In the genomic region with DNA sequence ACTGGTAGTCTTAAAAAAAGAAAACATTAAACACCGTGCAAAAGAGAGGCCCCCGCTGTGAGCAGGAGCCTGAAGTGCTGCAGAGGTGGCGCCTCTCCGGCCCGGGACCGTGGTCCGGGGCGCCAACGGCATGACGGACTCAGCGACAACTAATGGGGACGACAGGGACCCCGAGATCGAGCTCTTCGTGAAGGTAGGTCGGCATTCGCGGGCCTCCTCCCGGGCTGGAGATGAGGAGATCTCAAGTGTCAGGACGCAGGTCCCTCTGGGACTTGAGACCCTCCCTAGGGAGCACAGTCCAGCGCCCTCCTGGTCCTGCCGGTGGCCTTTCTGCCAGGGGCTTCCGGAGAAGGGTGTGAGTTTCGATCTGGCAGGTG, we compare ENCODE assay signal across 8 mouse cellular contexts. TPM values are rescaled to one million over a fixed set of nuclear protein-coding genes. Genes with fewer than 3 reads are reported as not detected.
DNase-seq lines count a peak whose midpoint lies in the region; ATAC-seq and TF ChIP-seq lines count a peak whose summit lies in the region.

No protein-coding gene starts in this region.

- no peaks in the 10 kb centered on the region for H3K36me3 ChIP-seq in lung, embryonic 15.5 days
- H3K36me3 ChIP-seq in embryonic facial prominence, embryonic 11.5 days (replicated peaks; ENCODE audit: control insufficient read depth, insufficient read depth, low read depth, low read length): no peaks in the 10 kb centered on the region
- no peaks in the 10 kb centered on the region for H3K36me3 ChIP-seq in heart, postnatal 0 days (replicated peaks; ENCODE audit: control insufficient read depth, insufficient read depth, low read length)
- H3K36me3 ChIP-seq in limb, embryonic 14.5 days (ENCODE audit: control insufficient read depth, insufficient read depth, low read length): no peaks in the 10 kb centered on the region

- H3K27me3 ChIP-seq in lung, embryonic 15.5 days: peaks cover 23% of the 10 kb centered on the region
- H3K27me3 ChIP-seq in embryonic facial prominence, embryonic 11.5 days (ENCODE audit: control insufficient read depth, insufficient read depth, low read length): no peaks in the 10 kb centered on the region; the same call in 1 of the 2 replicates
- H3K27me3 ChIP-seq in heart, postnatal 0 days (ENCODE audit: control insufficient read depth, insufficient read depth, low read length): no peaks in the 10 kb centered on the region
- peaks cover 9% of the 10 kb centered on the region; the same call in 1 of the 2 replicates for H3K27me3 ChIP-seq in limb, embryonic 14.5 days (ENCODE audit: control insufficient read depth, insufficient read depth, low read length)

- intact Hi-C loops in left cerebral cortex, postnatal 36 days (cut with DNase I): no loop called here

- no peak for TF ChIP-seq POLR2A in limb, embryonic 14.5 days (IDR thresholded peaks at IDR 0.05; ENCODE audit: borderline replicate concordance, extremely low read depth, insufficient read depth, insufficient read length)

- no peak for DNase-seq in lung, postnatal 14 days
- peak; percentile 3 for DNase-seq in embryonic facial prominence, embryonic 11.5 days (ENCODE audit: low spot score)
- DNase-seq in heart, postnatal 0 days (ENCODE audit: low spot score): no peak
- DNase-seq in limb, embryonic 14.5 days (ENCODE audit: low spot score): peak; percentile 22
- DNase-seq in natural killer cell, adult 2 months (ENCODE audit: low spot score in 2 of 2): peak; percentile 7 to 10
- DNase-seq in left cerebral cortex, postnatal 36 days (ENCODE audit: low spot score in 2 of 2): no peak
- DNase-seq in urinary bladder, postnatal 14 days (ENCODE audit: low spot score): no peak

- peak overlapping the region; percentile 26; the same call in 1 of the 2 replicates for H3K27ac ChIP-seq in lung, embryonic 15.5 days
- H3K27ac ChIP-seq in embryonic facial prominence, embryonic 11.5 days (replicated peaks; ENCODE audit: low read depth, low read length): no peak overlapping the region
- peak overlapping the region; percentile 95 for H3K27ac ChIP-seq in heart, postnatal 0 days (ENCODE audit: low read depth)
- no peak overlapping the region for H3K27ac ChIP-seq in limb, embryonic 14.5 days (replicated peaks; ENCODE audit: low read depth, low read length)

- peak overlapping the region; percentile 48 for H3K4me3 ChIP-seq in lung, embryonic 15.5 days
- H3K4me3 ChIP-seq in embryonic facial prominence, embryonic 11.5 days (ENCODE audit: low read depth, low read length): peak overlapping the region; percentile 37
- peak overlapping the region; percentile 92 for H3K4me3 ChIP-seq in heart, postnatal 0 days (ENCODE audit: low read depth, low read length)
- peak overlapping the region; percentile 42 for H3K4me3 ChIP-seq in limb, embryonic 14.5 days (replicated peaks; ENCODE audit: low read length)

- 0 out of 2 replicates have a peak, but pooled peaks cover 8% of the 10 kb centered on the region for H3K4me1 ChIP-seq in lung, embryonic 15.5 days
- peaks cover 4% of the 10 kb centered on the region; the same call in 1 of the 2 replicates for H3K4me1 ChIP-seq in embryonic facial prominence, embryonic 11.5 days (ENCODE audit: control insufficient read depth, insufficient read depth, low read length)
- H3K4me1 ChIP-seq in heart, postnatal 0 days (ENCODE audit: control insufficient read depth, insufficient read depth): peaks cover 35% of the 10 kb centered on the region
- H3K4me1 ChIP-seq in limb, embryonic 14.5 days (ENCODE audit: control insufficient read depth, insufficient read depth, low read length): peaks cover 9% of the 10 kb centered on the region

- no peak; the same call in 1 of the 2 replicates for TF ChIP-seq EP300 in heart, postnatal 0 days (IDR thresholded peaks at IDR 0.05; ENCODE audit: low read depth)

- H3K9ac ChIP-seq in lung, embryonic 15.5 days: peak overlapping the region; percentile 51
- H3K9ac ChIP-seq in embryonic facial prominence, embryonic 11.5 days (replicated peaks; ENCODE audit: low read length): peak overlapping the region; percentile 29; the same call in 1 of the 2 replicates
- H3K9ac ChIP-seq in heart, postnatal 0 days (replicated peaks; ENCODE audit: low read depth, low read length): peak overlapping the region; percentile 92
- H3K9ac ChIP-seq in limb, embryonic 14.5 days (ENCODE audit: low read depth, low read length, severe bottlenecking): peak overlapping the region; percentile 51; the same call in 1 of the 2 replicates

- H3K9me3 ChIP-seq in lung, embryonic 15.5 days: no peaks in the 10 kb centered on the region
- H3K9me3 ChIP-seq in embryonic facial prominence, embryonic 11.5 days (replicated peaks; ENCODE audit: control insufficient read depth, low read length): no peaks in the 10 kb centered on the region
- H3K9me3 ChIP-seq in heart, postnatal 0 days (replicated peaks; ENCODE audit: control insufficient read depth, low read length): 0 out of 2 replicates have a peak, but pooled peaks cover 4% of the 10 kb centered on the region
- no peaks in the 10 kb centered on the region for H3K9me3 ChIP-seq in limb, embryonic 14.5 days (ENCODE audit: control insufficient read depth, low read length)

- H3K4me2 ChIP-seq in lung, embryonic 15.5 days: peak overlapping the region; percentile 78
- peak overlapping the region; percentile 78 for H3K4me2 ChIP-seq in embryonic facial prominence, embryonic 11.5 days (ENCODE audit: low read depth, low read length)
- peak overlapping the region; percentile 71 for H3K4me2 ChIP-seq in heart, postnatal 0 days (ENCODE audit: low read depth, low read length)
- peak overlapping the region; percentile 90 for H3K4me2 ChIP-seq in limb, embryonic 14.5 days (replicated peaks; ENCODE audit: low read depth, low read length, severe bottlenecking)

- 0 out of 2 replicates have a peak, but pooled peaks have one; percentile 5 for ATAC-seq in lung, embryonic 15.5 days (ENCODE audit: borderline replicate concordance, extremely low read depth, low FRiP score, low TSS enrichment)
- 0 out of 2 replicates have a peak, but pooled peaks have one; percentile 31 for ATAC-seq in embryonic facial prominence, embryonic 11.5 days (replicated peaks; ENCODE audit: insufficient number of reproducible peaks, low FRiP score, low TSS enrichment, low read depth)
- peak; percentile 33 for ATAC-seq in heart, postnatal 0 days (ENCODE audit: insufficient read depth, low read depth)
- no peak for ATAC-seq in limb, embryonic 14.5 days (ENCODE audit: low FRiP score, low read depth)

- WGBS in lung, embryonic 15.5 days: 4% methylated on average over 24 of the region's 24 CpGs
- under 1% methylated on average over 24 of the region's 24 CpGs for whole genome bisulfite sequencing in embryonic facial prominence, embryonic 11.5 days
- WGBS in heart, postnatal 0 days: under 1% methylated on average over 24 of the region's 24 CpGs
- 0% methylated on average over 22 of the region's 24 CpGs for WGBS in limb, embryonic 14.5 days

- no peak for TF ChIP-seq CTCF in heart, postnatal 0 days (IDR thresholded peaks at IDR 0.05; ENCODE audit: low read depth)

RNA-seq across cellular contexts. Expression of gene Clic5, which starts 0.4 kb away (rescaled TPM):
- 10.0 and 13.1 TPM in 2 replicates for polyA plus RNA-seq in lung, embryonic 15.5 days (2015; fragmentation: Nextera tagmentation; extraction: Ambion mirVana)
- 0.32 and 0.40 TPM in 2 replicates for polyA plus RNA-seq in embryonic facial prominence, embryonic 11.5 days (2014; fragmentation: Nextera tagmentation; extraction: Ambion mirVana)
- 37.0 and 55.8 TPM in 2 replicates for total RNA-seq in heart, postnatal 0 days (2014; rRNA removed; ENCODE audit: low replicate concordance)
- 15.5 and 17.8 TPM in 2 replicates for polyA plus RNA-seq in heart, postnatal 0 days (2015; fragmentation: Nextera tagmentation; extraction: Ambion mirVana)
- 0.44 TPM in 2 replicates for polyA plus RNA-seq in limb, embryonic 14.5 days (2012; rRNA removed)
- polyA plus RNA-seq in limb, embryonic 14.5 days (2014; fragmentation: Nextera tagmentation; extraction: Ambion mirVana): 0.41 and 0.57 TPM in 2 replicates
- 1 to 10 TPM; 4.0 to 4.8 TPM for total RNA-seq in left cerebral cortex, postnatal 36 days (2021)

Comparison
In these comparisons a context has a peak if more than half of its experiments do, and no peak if none do; other contexts are left out.
1. H3K27ac ChIP-seq: peak in lung, embryonic 15.5 days (single experiment) and heart, postnatal 0 days (single experiment); none in embryonic facial prominence, embryonic 11.5 days (single experiment) and limb, embryonic 14.5 days (single experiment).
2. H3K4me3 ChIP-seq: peak in every context shown above with its lines; median percentile 92 in heart, postnatal 0 days; 48 in lung, embryonic 15.5 days; 42 in limb, embryonic 14.5 days; 37 in embryonic facial prominence, embryonic 11.5 days.
3. H3K9ac ChIP-seq: peak in every context shown above with its lines; median percentile 92 in heart, postnatal 0 days; 51 in lung, embryonic 15.5 days; 51 in limb, embryonic 14.5 days; 29 in embryonic facial prominence, embryonic 11.5 days.
4. DNase-seq: peak in embryonic facial prominence, embryonic 11.5 days (single experiment), limb, embryonic 14.5 days (single experiment) and natural killer cell, adult 2 months (2 of 2); none in lung, postnatal 14 days (single experiment), heart, postnatal 0 days (single experiment), left cerebral cortex, postnatal 36 days (0 of 2) and urinary bladder, postnatal 14 days (single experiment).
5. Peak in every context shown above with its lines, with median percentiles within 50 percentile points of each other: H3K4me2 ChIP-seq.